8 mouse cellular contexts compared by ENCODE assay signal in genomic region chr13:111792130-111792974, GRCm38 (mm10). TPM values are rescaled to one million over a fixed set of nuclear protein-coding genes. Genes with fewer than 3 reads are reported as not detected.
A peak's percentile ranks its signal among the peaks of the same experiment; 100 is the strongest.
DNase-seq lines count a peak whose midpoint lies in the region; ATAC-seq lines count a peak whose summit lies in the region.

No protein-coding gene starts in this region.

- ATAC-seq in intestine, embryonic 16.5 days = no peak

- H3K4me2 ChIP-seq in intestine, embryonic 16.5 days (ENCODE audit: low read depth, low read length) = no peak overlapping the region

- H3K27me3 ChIP-seq in intestine, embryonic 16.5 days (replicated peaks; ENCODE audit: control insufficient read depth, insufficient read depth, low read length) = no peaks in the 10 kb centered on the region

- peak; percentile 64 for DNase-seq in adrenal gland, adult 2 months
- no peak for DNase-seq in adrenal gland, postnatal 4 days (ENCODE audit: low spot score in 2 of 2)
- DNase-seq in left cerebral cortex, postnatal 4 days = peak; percentile 98
- no peak for DNase-seq in left cerebral cortex, adult 11 months (ENCODE audit: low spot score)
- DNase-seq in cerebellum, adult 11 months = peak; percentile 85
- no peak for DNase-seq in left cerebral cortex, postnatal 14 days (ENCODE audit: low spot score in 2 of 2)
- DNase-seq in layer of hippocampus, adult 9-10 months (ENCODE audit: low spot score) = no peak

- peak overlapping the region; percentile 35 for H3K27ac ChIP-seq in intestine, embryonic 16.5 days (ENCODE audit: low read length)

- H3K36me3 ChIP-seq in intestine, embryonic 16.5 days (ENCODE audit: control insufficient read depth, insufficient read depth, low read length) = no peaks in the 10 kb centered on the region

- peak overlapping the region; percentile 39; the same call in 1 of the 2 replicates for H3K9ac ChIP-seq in intestine, embryonic 16.5 days (ENCODE audit: low read depth, low read length)

- intact Hi-C loops in left cerebral cortex, postnatal 4 days (cut with DNase I) = no loop called here
- intact Hi-C loops in left cerebral cortex, postnatal 14 days (cut with DNase I) = no loop called here

- H3K4me3 ChIP-seq in intestine, embryonic 16.5 days (ENCODE audit: low read length) = no peak overlapping the region

- no peaks in the 10 kb centered on the region for H3K9me3 ChIP-seq in intestine, embryonic 16.5 days (ENCODE audit: control insufficient read depth, low read length)

- peaks cover 82% of the 10 kb centered on the region for H3K4me1 ChIP-seq in intestine, embryonic 16.5 days (ENCODE audit: control insufficient read depth, insufficient read depth, low read length)

- WGBS in intestine, embryonic 16.5 days = 44% methylated on average over 16 of the region's 16 CpGs

RNA-seq across cellular contexts. Expression of gene Map3k1, which starts 16.4 kb away (rescaled TPM):
- total RNA-seq in adrenal gland, adult 2 months (2021) = 10 to 100 TPM; 49.1 to 64.9 TPM
- 8.3 and 8.8 TPM in 2 replicates for polyA plus RNA-seq in adrenal gland, adult 2 months (2012; rRNA removed)
- total RNA-seq in adrenal gland, postnatal 4 days (2021) = 10 to 100 TPM; 82.1 to 87.5 TPM
- 10 to 100 TPM; 19.1 to 21.3 TPM for total RNA-seq in left cerebral cortex, postnatal 4 days (2021)
- 20.5 and 21.8 TPM in 2 replicates for polyA plus RNA-seq in intestine, embryonic 16.5 days (2015; fragmentation: Nextera tagmentation; extraction: Ambion mirVana)
- total RNA-seq in left cerebral cortex, postnatal 14 days (2021) = 10 to 100 TPM; 12.6 to 15.9 TPM

Comparison
In these comparisons a context has a peak if more than half of its experiments do, and no peak if none do; other contexts are left out.
1. DNase-seq: peak in adrenal gland, adult 2 months (single experiment), left cerebral cortex, postnatal 4 days (single experiment) and cerebellum, adult 11 months (single experiment); none in adrenal gland, postnatal 4 days (0 of 2), left cerebral cortex, adult 11 months (single experiment), left cerebral cortex, postnatal 14 days (0 of 2) and layer of hippocampus, adult 9-10 months (single experiment).